Mouse (Mus musculus): ENCODE data around the gene Tomm5. TPM values are rescaled to one million over a fixed set of nuclear protein-coding genes. Genes with fewer than 3 reads are reported as not detected.
"Not testable (repeated sequence)": the region's sequence is repeated elsewhere in the genome, so short reads cannot be mapped to it uniquely, and the experiment has no call there.

Gene Tomm5
- total RNA-seq, 2 experiments from 2014 or later: 211 to 244 TPM

GRCm38 (mm10) chr4:45072261-45072973 lies 35.5 kb downstream of the Tomm5 start:
- no peak for DNase-seq
- intact Hi-C loops (cut with DNase I): no loop called here

- intact Hi-C loops (cut with DNase I): no loop called here
- DNase-seq: no peak
These were observed 40.2 kb downstream of the Tomm5 start for GRCm38 (mm10) chr4:45067742-45068141.

GRCm38 (mm10) chr4:45066036-45066730 lies 41.7 kb downstream of the Tomm5 start:
- intact Hi-C loops (cut with DNase I): no loop called here
- DNase-seq: no peak

- DNase-seq: no peak
- intact Hi-C loops (cut with DNase I): no loop called here
These were observed 43.3 kb downstream of the Tomm5 start for GRCm38 (mm10) chr4:45064577-45064976.

- DNase-seq; intact Hi-C loops (cut with DNase I): not testable (repeated sequence)
These were observed 44.1 kb downstream of the Tomm5 start for GRCm38 (mm10) chr4:45063836-45064235.

- intact Hi-C loops (cut with DNase I): no loop called here
These were observed 52.5 kb downstream of the Tomm5 start for GRCm38 (mm10) chr4:45055451-45055850.

More at GRCm38 (mm10) chr4:45055451-45055850, 52.5 kb downstream of the Tomm5 start:
- peak; percentile 46 to 64 for DNase-seq

Other genes with a start within 250 kb of the Tomm5 start
- gene Grhpr, start 126.7 kb downstream of the Tomm5 start, total RNA-seq (2021): 10 to 100 TPM; 36.9 to 41.9 TPM
- gene Zbtb5, start 95.7 kb downstream of the Tomm5 start, total RNA-seq (2021): 1 to 10 TPM; 6.0 to 6.1 TPM
- gene Polr1e, start 89.5 kb downstream of the Tomm5 start, total RNA-seq (2021): 10 to 100 TPM; 21.9 to 24.8 TPM
- gene Fbxo10, start 23.5 kb downstream of the Tomm5 start, total RNA-seq (2021): 10 to 100 TPM; 10.4 to 12.0 TPM
- under 1 TPM; 0.22 to 0.67 TPM for gene Frmpd1, start 76.8 kb upstream of the Tomm5 start, total RNA-seq (2021)
- 1 to 10 TPM; 5.1 to 5.2 TPM for gene Trmt10b, start 189.0 kb upstream of the Tomm5 start, total RNA-seq (2021)
- gene Dcaf10, start 234.0 kb upstream of the Tomm5 start, total RNA-seq (2021): 10 to 100 TPM; 13.8 to 14.9 TPM
- 10 to 100 TPM; 12.4 to 14.8 TPM for gene Exosc3, start 234.6 kb upstream of the Tomm5 start, total RNA-seq (2021)

All from heart, postnatal 36 days (tissue).